Mouse (Mus musculus) lung, embryonic 15.5 days (tissue): Measurements from ENCODE around the gene Zfp57. TPM values are rescaled to one million over a fixed set of nuclear protein-coding genes. Genes with fewer than 3 reads are reported as not detected.

Experiments
- ATAC-seq: fragments of 200-750 bp; cut with Nextera tagmentation; 2 replicates; pipeline ENCODE4 v1.8.0; 2017; ENCODE audit warnings: moderate number of reproducible peaks, borderline replicate concordance; ENCODE audit not compliant: low FRiP score, low TSS enrichment; ENCODE audit errors: extremely low read depth
- H3K27ac ChIP-seq: fragments of 300-500 bp; sonication (generic); 2 replicates; pipeline ENCODE4 v1.5.1; 2015; ENCODE audit warnings: moderate library complexity, mild to moderate bottlenecking, inconsistent platforms
- H3K27me3 ChIP-seq: fragments of 300-500 bp; sonication (generic); 2 replicates; pipeline ENCODE4 v1.6.1; 2015; ENCODE audit warnings: inconsistent platforms
- H3K36me3 ChIP-seq: fragments of 300-500 bp; sonication (generic); 2 replicates; pipeline ENCODE4 v1.6.1; 2015; ENCODE audit warnings: inconsistent platforms
- H3K4me1 ChIP-seq: fragments of 300-500 bp; sonication (generic); 2 replicates; pipeline ENCODE4 v1.6.1; 2015; ENCODE audit warnings: inconsistent platforms
- H3K4me2 ChIP-seq: fragments of 300-500 bp; sonication (generic); 2 replicates; pipeline ENCODE4 v1.6.1; 2015; ENCODE audit warnings: inconsistent platforms, mild to moderate bottlenecking, moderate library complexity
- H3K4me3 ChIP-seq: fragments of 300-500 bp; sonication (generic); 2 replicates; pipeline ENCODE4 v1.5.1; 2015; ENCODE audit warnings: mild to moderate bottlenecking, inconsistent platforms
- H3K9ac ChIP-seq: fragments of 300-500 bp; sonication (generic); 2 replicates; pipeline ENCODE4 v1.6.1; 2015; ENCODE audit warnings: inconsistent platforms
- H3K9me3 ChIP-seq: fragments of 300-500 bp; sonication (generic); 2 replicates; pipeline ENCODE4 v1.6.1; 2016; ENCODE audit warnings: inconsistent platforms
- WGBS: fragments of 180-500 bp; shearing (Covaris S2); methylation state at CpG from one replicate; pipeline ENCODE4 v1.1.7; 2015; 5-methylcytosine and 5-hydroxymethylcytosine counted together
- polyA plus RNA-seq: library from polyadenylated mRNA; unstranded; fragments of >200 nt; fragmentation: Nextera tagmentation; extraction: Ambion mirVana; gene quantifications from 2 replicates; pipeline ENCODE4 v1.2.1, GENCODE M21; 2015

Zfp57 gene
- polyA plus RNA-seq, 1 experiment from 2014 or later = 79.8 TPM

DNA sequence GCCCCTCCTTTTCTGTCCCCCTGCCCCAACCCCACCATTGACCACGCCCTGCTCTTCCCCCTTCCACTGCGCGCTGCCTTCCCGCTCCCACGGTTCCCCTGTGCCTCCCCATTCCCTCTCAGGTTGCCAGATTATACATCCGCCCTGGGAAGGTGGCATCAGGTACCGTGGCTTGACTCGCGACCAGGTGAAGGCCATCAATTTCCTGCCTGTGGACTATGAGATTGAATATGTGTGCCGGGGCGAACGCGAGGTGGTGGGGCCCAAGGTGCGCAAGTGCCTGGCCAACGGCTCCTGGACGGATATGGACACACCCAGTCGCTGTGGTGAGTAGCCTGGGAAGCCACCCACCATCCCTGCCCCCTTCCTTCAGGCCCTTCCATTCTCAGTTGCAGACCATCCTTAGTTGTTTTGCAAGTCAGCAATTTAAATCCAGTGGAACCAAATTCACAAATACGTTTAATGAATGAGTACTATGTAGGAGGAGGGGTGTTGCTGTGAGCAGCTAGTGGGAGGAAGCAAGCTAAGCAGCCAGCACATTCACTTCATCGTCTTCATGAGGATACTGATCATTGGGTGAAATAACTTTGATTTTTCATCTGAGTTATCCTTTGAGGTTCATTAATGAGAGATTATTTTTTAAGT, 46.5 kb downstream of the Zfp57 start:
- WGBS = 25% methylated on average over 19 of the region's 19 CpGs
- H3K4me3 ChIP-seq = peak overlapping the region; percentile 91

DNA sequence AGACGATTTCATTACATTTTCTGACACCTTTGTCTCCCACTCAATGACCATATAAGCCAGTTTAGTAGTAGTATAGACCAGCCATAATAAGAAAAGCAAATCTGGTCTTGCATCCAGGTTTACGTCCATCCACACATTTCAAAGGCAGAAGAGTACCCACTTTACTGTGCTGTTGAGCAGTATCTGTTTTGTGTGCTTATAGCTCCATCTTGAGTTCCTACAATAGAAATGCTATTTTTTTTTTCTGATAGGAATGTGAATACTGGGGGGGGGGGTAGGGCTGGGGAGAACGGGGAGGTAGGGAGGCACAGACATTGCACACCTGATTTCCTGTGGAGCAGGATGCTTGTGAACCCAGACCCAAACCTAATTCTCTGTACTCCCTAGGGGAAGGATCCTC, 47.0 kb downstream of the Zfp57 start:
- ATAC-seq = no peak

More for the DNA sequence above, 46.5 kb downstream of the Zfp57 start:
- peaks cover 9% of the 10 kb centered on the region; the same call in 1 of the 2 replicates for H3K27me3 ChIP-seq
- H3K9me3 ChIP-seq = no peaks in the 10 kb centered on the region
- H3K4me1 ChIP-seq = peaks cover 46% of the 10 kb centered on the region
- H3K36me3 ChIP-seq = no peaks in the 10 kb centered on the region
- H3K9ac ChIP-seq = no peak overlapping the region; the same call in 1 of the 2 replicates
- H3K4me2 ChIP-seq = peak overlapping the region; percentile 96
- H3K27ac ChIP-seq = no peak overlapping the region
- ATAC-seq = no peak

DNA sequence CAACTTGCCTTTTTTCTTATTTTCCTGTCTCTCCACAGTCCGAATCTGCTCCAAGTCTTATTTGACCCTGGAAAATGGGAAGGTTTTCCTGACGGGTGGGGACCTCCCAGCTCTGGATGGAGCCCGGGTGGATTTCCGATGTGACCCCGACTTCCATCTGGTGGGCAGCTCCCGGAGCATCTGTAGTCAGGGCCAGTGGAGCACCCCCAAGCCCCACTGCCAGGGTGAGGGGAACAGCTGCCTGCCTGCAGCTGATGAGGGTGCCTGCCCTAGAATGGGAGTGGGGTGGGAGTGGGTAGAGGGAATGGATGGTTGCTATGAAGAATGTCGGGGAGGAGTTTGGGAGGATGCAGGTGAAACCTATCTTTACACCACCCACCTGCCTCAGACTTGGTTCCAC, 47.4 kb downstream of the Zfp57 start:
- H3K9me3 ChIP-seq = no peaks in the 10 kb centered on the region
- no peak overlapping the region for H3K4me3 ChIP-seq
- peaks cover 46% of the 10 kb centered on the region for H3K4me1 ChIP-seq
- no peak for ATAC-seq
- no peak overlapping the region for H3K4me2 ChIP-seq
- H3K36me3 ChIP-seq = no peaks in the 10 kb centered on the region
- WGBS = 69% methylated on average over 7 of the region's 7 CpGs
- H3K9ac ChIP-seq = no peak overlapping the region
- no peak overlapping the region for H3K27ac ChIP-seq
- peaks cover 9% of the 10 kb centered on the region; the same call in 1 of the 2 replicates for H3K27me3 ChIP-seq

More for the DNA sequence above, 47.0 kb downstream of the Zfp57 start:
- Histone ChIP-seq H3K36me3 (no peaks in the 10 kb centered on the region), H3K4me2 (no peak overlapping the region), H3K9me3 (no peaks in the 10 kb centered on the region), H3K4me1 (peaks cover 46% of the 10 kb centered on the region), H3K27me3 (peaks cover 9% of the 10 kb centered on the region; the same call in 1 of the 2 replicates), H3K27ac (no peak overlapping the region), H3K9ac (no peak overlapping the region), H3K4me3 (no peak overlapping the region)
- WGBS = 24% methylated on average over 3 of the region's 3 CpGs

DNA sequence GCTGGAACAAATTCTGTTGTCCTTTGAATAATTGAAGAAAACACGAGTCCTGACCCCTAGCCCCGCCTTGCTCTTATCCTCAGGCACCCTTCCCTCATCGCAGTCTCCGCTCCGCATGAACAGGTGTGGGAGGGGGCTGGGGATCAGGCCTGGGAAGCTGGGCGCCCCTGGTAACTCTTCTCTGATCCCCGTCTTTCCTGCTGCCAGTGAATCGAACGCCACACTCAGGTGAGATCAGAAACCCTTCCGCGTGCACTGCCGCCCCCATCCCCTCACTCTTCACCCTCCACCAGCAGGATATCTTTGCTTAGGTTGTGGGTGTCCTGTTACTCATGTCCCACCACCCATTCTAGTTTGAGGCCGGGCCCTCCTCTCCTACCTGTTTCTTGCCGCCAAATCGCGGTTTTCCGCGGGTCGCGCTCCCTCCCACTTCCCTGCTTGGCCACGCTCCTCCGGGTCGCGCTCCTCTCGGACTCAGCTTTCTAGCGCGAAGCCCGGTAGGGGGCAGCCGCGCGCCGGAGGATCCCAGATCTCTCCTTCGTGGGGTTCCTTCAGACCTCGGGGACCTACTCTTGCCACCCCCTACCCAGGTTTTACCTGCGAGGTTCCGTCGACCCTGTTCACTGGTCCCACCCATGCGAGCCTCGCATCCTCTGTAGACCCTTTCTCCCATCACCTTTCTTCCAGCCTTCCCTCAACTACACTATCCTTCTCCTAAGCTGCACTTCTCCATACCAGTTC, 48.8 kb downstream of the Zfp57 start:
- no peaks in the 10 kb centered on the region for H3K9me3 ChIP-seq
- H3K27ac ChIP-seq = no peak overlapping the region
- peaks cover 6% of the 10 kb centered on the region for H3K36me3 ChIP-seq
- peaks cover 9% of the 10 kb centered on the region; the same call in 1 of the 2 replicates for H3K27me3 ChIP-seq
- 9% methylated on average over 39 of the region's 39 CpGs for WGBS
- peak overlapping the region; percentile 83 for H3K4me2 ChIP-seq
- H3K4me1 ChIP-seq = peaks cover 46% of the 10 kb centered on the region
- peak overlapping the region; percentile 55 for H3K4me3 ChIP-seq
- peak overlapping the region; percentile 52; the same call in 1 of the 2 replicates for H3K9ac ChIP-seq
- ATAC-seq = no peak

DNA sequence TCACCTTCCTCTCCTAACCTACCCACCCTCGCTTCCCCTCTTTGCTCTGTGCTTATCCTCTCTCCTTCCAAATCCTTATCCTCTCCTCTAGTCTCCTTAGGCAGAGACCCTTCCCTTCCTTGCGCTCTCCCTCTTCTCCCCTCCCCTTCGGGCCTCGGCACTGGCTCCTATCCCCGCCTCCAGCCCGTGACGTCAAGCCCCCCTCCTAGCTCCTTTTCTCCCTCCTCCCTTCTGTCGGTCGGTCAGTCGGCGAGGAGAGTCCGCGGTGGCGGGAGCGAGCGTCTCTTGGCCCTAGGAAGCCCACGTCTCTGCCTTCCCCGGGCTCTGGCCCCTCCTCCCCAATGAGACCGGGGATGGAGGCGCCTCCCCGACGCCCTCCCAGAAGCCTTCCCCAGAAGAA, 49.4 kb downstream of the Zfp57 start:
- Histone ChIP-seq H3K4me1 (peaks cover 39% of the 10 kb centered on the region), H3K36me3 (peaks cover 12% of the 10 kb centered on the region), H3K9ac (peak overlapping the region; percentile 52), H3K27ac (no peak overlapping the region), H3K9me3 (no peaks in the 10 kb centered on the region), H3K27me3 (peaks cover 9% of the 10 kb centered on the region; the same call in 1 of the 2 replicates), H3K4me3 (peak overlapping the region; percentile 55), H3K4me2 (peak overlapping the region; percentile 83)
- WGBS = under 1% methylated on average over 21 of the region's 22 CpGs
- ATAC-seq = peak; percentile 48; the same call in 1 of the 2 replicates

DNA sequence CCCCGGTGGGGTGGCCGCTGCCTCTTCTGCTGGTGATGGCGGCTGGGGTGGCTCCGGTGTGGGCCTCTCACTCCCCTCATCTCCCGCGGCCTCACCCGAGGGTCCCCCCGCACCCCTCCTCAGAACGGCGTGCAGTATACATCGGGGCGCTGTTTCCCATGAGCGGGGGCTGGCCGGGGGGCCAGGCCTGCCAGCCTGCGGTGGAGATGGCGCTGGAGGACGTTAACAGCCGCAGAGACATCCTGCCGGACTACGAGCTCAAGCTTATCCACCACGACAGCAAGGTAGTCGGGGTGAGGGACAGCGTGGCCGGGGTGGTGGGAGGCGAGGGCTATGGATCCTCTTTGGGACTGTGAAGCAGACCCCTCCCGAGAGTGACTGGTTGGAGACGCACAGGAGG, 49.9 kb downstream of the Zfp57 start:
- peak overlapping the region; percentile 55 for H3K4me3 ChIP-seq
- H3K9me3 ChIP-seq = no peaks in the 10 kb centered on the region
- no peak overlapping the region for H3K27ac ChIP-seq
- WGBS = 7% methylated on average over 23 of the region's 27 CpGs
- peaks cover 17% of the 10 kb centered on the region for H3K36me3 ChIP-seq
- peak overlapping the region; percentile 52 for H3K9ac ChIP-seq
- ATAC-seq = peak; percentile 5; the same call in 1 of the 2 replicates
- peak overlapping the region; percentile 83 for H3K4me2 ChIP-seq
- H3K27me3 ChIP-seq = peaks cover 9% of the 10 kb centered on the region; the same call in 1 of the 2 replicates
- H3K4me1 ChIP-seq = peaks cover 37% of the 10 kb centered on the region

DNA sequence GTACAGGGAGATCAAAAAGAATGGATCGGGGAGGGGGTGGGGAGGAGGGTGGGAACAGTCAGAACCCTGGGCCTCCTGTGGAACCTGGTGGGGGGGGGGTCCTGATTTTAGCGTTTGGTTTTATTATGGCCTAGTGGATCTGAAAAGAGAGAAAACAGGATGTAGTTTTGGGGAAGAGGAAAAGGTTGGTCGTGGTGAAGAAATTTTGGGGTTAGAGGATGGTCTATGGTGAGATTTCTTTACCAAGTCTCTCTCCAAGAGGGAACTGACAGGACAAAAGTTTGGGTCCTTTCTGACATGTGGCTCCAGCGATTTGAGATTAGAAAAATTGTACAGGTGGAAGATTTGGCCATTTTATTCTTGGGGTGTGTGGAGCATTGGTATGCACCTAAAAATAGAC, 50.8 kb downstream of the Zfp57 start:
- H3K4me2 ChIP-seq = peak overlapping the region; percentile 83
- no peak overlapping the region for H3K4me3 ChIP-seq
- H3K9me3 ChIP-seq = no peaks in the 10 kb centered on the region
- H3K27me3 ChIP-seq = peaks cover 9% of the 10 kb centered on the region; the same call in 1 of the 2 replicates
- no peak for ATAC-seq
- WGBS = 52% methylated on average over 4 of the region's 4 CpGs
- no peak overlapping the region for H3K27ac ChIP-seq
- H3K4me1 ChIP-seq = peaks cover 36% of the 10 kb centered on the region
- H3K9ac ChIP-seq = no peak overlapping the region
- peaks cover 26% of the 10 kb centered on the region for H3K36me3 ChIP-seq

DNA sequence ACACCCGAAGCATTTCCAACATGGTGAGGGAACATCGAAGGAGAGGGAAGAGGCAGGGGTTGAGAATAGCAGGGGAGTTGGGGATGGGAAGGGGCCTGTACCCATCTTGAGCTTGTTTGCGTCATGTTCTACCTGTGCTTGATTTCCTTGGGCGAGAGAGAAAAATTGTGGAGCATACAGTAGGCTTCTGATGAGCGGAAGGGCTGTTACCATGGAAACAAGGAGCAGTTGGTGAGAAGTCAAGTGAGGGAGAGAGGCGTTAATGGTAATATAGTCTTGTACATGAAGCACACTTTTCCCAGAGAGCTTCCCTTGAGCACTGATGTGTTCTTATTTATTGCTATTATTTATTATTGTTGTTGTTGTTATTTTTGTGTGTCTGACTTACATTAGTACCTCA, 56.0 kb downstream of the Zfp57 start:
- Histone ChIP-seq H3K9me3 (no peaks in the 10 kb centered on the region), H3K27ac (no peak overlapping the region), H3K36me3 (peaks cover 53% of the 10 kb centered on the region), H3K27me3 (no peaks in the 10 kb centered on the region), H3K4me3 (no peak overlapping the region), H3K4me2 (no peak overlapping the region), H3K4me1 (no peaks in the 10 kb centered on the region), H3K9ac (no peak overlapping the region)
- ATAC-seq = no peak
- WGBS = 81% methylated on average over 6 of the region's 6 CpGs

Other genes starting within 250 kb of the Zfp57 start
- not detected in 2 replicates for gene H2-M10.5, start 228.3 kb upstream of the Zfp57 start, polyA plus RNA-seq
- gene H2-M10.6, start 189.0 kb upstream of the Zfp57 start, polyA plus RNA-seq = not detected in 2 replicates
- 39.2 and 43.6 TPM in 2 replicates for gene Trim26, start 164.0 kb upstream of the Zfp57 start, polyA plus RNA-seq
- 0.14 and 0.21 TPM in 2 replicates for gene Trim15, start 134.0 kb upstream of the Zfp57 start, polyA plus RNA-seq
- gene Trim10, start 131.6 kb upstream of the Zfp57 start, polyA plus RNA-seq = 4.0 and 5.7 TPM in 2 replicates
- not detected in 2 replicates for gene Trim40, start 111.0 kb upstream of the Zfp57 start, polyA plus RNA-seq
- 0.09 and 0.16 TPM in 2 replicates for gene Trim31, start 103.0 kb upstream of the Zfp57 start, polyA plus RNA-seq
- gene Rnf39, start 58.2 kb upstream of the Zfp57 start, polyA plus RNA-seq = 0.43 and 1.1 TPM in 2 replicates
- 104 and 113 TPM in 2 replicates for gene Ppp1r11, start 49.4 kb upstream of the Zfp57 start, polyA plus RNA-seq
- 98.4 and 102 TPM in 2 replicates for gene Znrd1, start 42.6 kb upstream of the Zfp57 start, polyA plus RNA-seq
- 5.2 and 6.7 TPM in 2 replicates for gene Znrd1as, start 42.6 kb upstream of the Zfp57 start, polyA plus RNA-seq
- gene 2410137M14Rik, start 19.9 kb upstream of the Zfp57 start, polyA plus RNA-seq = not detected in 2 replicates
- 0.40 and 0.48 TPM in 2 replicates for gene H2-M5, start 11.6 kb upstream of the Zfp57 start, polyA plus RNA-seq
- gene Mog, start 22.2 kb downstream of the Zfp57 start, polyA plus RNA-seq = 0.14 TPM in 1 of 2 replicates, not detected in the other
- gene Gabbr1, start 44.8 kb downstream of the Zfp57 start, polyA plus RNA-seq = 9.4 and 9.7 TPM in 2 replicates
- gene Olfr90, start 87.3 kb downstream of the Zfp57 start, polyA plus RNA-seq = not detected in 2 replicates
- not detected in 2 replicates for gene Olfr91, start 97.1 kb downstream of the Zfp57 start, polyA plus RNA-seq
- gene Olfr92, start 118.9 kb downstream of the Zfp57 start, polyA plus RNA-seq = not detected in 2 replicates
- gene Olfr93, start 160.3 kb downstream of the Zfp57 start, polyA plus RNA-seq = not detected in 2 replicates
- gene Ubd, start 192.7 kb downstream of the Zfp57 start, polyA plus RNA-seq = 0.86 TPM in 1 of 2 replicates, not detected in the other
- gene Olfr94, start 199.8 kb downstream of the Zfp57 start, polyA plus RNA-seq = not detected in 2 replicates
- not detected in 2 replicates for gene Olfr95, start 212.0 kb downstream of the Zfp57 start, polyA plus RNA-seq
- gene Olfr96, start 219.0 kb downstream of the Zfp57 start, polyA plus RNA-seq = not detected in 2 replicates
- not detected in 2 replicates for gene Olfr97, start 236.2 kb downstream of the Zfp57 start, polyA plus RNA-seq